Mouse (Mus musculus) ES-E14 (cell line): ENCODE results near the gene Ksr2.

Experiments used
- CHD2 ChIP-seq: IDR thresholded peaks from 2 replicates; pipeline ENCODE4 v1.6.1; 2014; ENCODE audit warnings: mild to moderate bottlenecking, low read depth, low read length, inconsistent platforms
- HCFC1 ChIP-seq: IDR thresholded peaks from 2 replicates; pipeline ENCODE4 v1.6.1; 2012; ENCODE audit warnings: low read length, inconsistent platforms, borderline replicate concordance; ENCODE audit not compliant: insufficient read depth
- MAFK ChIP-seq: IDR thresholded peaks from 2 replicates; pipeline ENCODE4 v1.6.1; 2014; ENCODE audit warnings: mild to moderate bottlenecking, low read depth, low read length, inconsistent platforms; ENCODE audit not compliant: insufficient read depth
- ZC3H11A ChIP-seq: IDR thresholded peaks from 2 replicates; pipeline ENCODE4 v1.6.1; 2012; ENCODE audit warnings: low read depth, mild to moderate bottlenecking, inconsistent platforms, low read length, borderline replicate concordance
- ZNF384 ChIP-seq: IDR thresholded peaks from 2 replicates; pipeline ENCODE4 v1.6.1; 2012; ENCODE audit warnings: low read depth, low read length, inconsistent platforms

GRCm38 (mm10) chr5:117492933-117493863, 79.4 kb downstream of the Ksr2 start:
- TF ChIP-seq CHD2 (no peak), ZNF384 (no peak), MAFK (no peak), ZC3H11A (no peak), HCFC1 (no peak)
